Mouse (Mus musculus) bone marrow macrophage, adult 2 months (primary cell): ENCODE measurements around the gene Cpn2. TPM values are rescaled to one million over a fixed set of nuclear protein-coding genes. Genes with fewer than 3 reads are reported as not detected.
A peak's percentile ranks its signal among the peaks of the same experiment; 100 is the strongest.

Source experiments
- H3K27ac ChIP-seq: 2 replicates; pipeline ENCODE4 v1.5.1; 2012; ENCODE audit warnings: low read depth, low read length; ENCODE audit not compliant: insufficient read depth
- H3K4me1 ChIP-seq: 2 replicates; pipeline ENCODE4 v1.6.1; 2012; ENCODE audit warnings: low read length; ENCODE audit not compliant: control insufficient read depth, insufficient read depth
- H3K4me3 ChIP-seq: 2 replicates; pipeline ENCODE4 v1.5.1; 2012; ENCODE audit warnings: mild to moderate bottlenecking, low read length, moderate library complexity; ENCODE audit not compliant: insufficient read depth
- CTCF ChIP-seq: IDR thresholded peaks from 2 replicates; pipeline ENCODE4 v1.5.1; 2012; ENCODE audit warnings: low read depth, mild to moderate bottlenecking, low read length, moderate library complexity
- POLR2A ChIP-seq: IDR thresholded peaks from 2 replicates; pipeline ENCODE4 v1.6.1; 2012; ENCODE audit warnings: mild to moderate bottlenecking, low read depth, low read length, borderline replicate concordance
- polyA plus RNA-seq: library from polyadenylated mRNA; stranded (reverse); fragments of >200 nt; gene quantifications from 2 replicates; pipeline ENCODE4 v1.2.4, GENCODE M21; 2012; ENCODE audit not compliant: missing spikeins, insufficient read depth, insufficient read length

The Cpn2 gene
- polyA plus RNA-seq, 1 experiment, result not detected

- TF ChIP-seq CTCF, result no peak
- no peak for TF ChIP-seq POLR2A
- Histone ChIP-seq H3K4me1 (peaks cover 14% of the 10 kb centered on the region), H3K4me3 (no peak overlapping the region), H3K27ac (no peak overlapping the region)
Observed at GRCm38 (mm10) chr16:30253374-30253773, 13.9 kb downstream of the Cpn2 start.

DNA sequence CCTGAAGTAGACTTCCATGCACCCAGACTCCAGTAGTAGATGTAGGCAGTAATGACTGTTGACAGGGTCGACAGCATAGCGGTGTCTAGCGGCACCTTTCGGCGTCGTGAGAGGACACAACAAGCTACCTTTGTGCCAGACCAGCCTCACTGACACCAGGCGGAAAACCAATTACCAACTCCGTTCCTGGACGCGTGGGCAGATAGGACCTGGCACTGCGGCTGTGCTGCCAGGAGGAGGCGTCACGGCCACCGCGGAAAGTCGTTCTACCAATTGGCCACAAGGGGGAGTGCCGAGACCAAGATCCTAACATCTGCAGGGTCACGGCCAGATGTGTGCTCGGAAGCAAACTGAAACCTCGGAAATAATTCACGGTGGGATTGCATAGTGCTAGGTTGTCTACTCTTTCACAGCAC lies 15.3 kb downstream of the Cpn2 start:
- H3K4me1 ChIP-seq, result peaks cover 1% of the 10 kb centered on the region; the same call in 1 of the 2 replicates
- TF ChIP-seq CTCF (peak; percentile 96), POLR2A (no peak)
- H3K27ac ChIP-seq, result no peak overlapping the region
- H3K4me3 ChIP-seq, result peak overlapping the region; percentile 47

- no peaks in the 10 kb centered on the region for H3K4me1 ChIP-seq
- H3K27ac ChIP-seq, result no peak overlapping the region
- no peak overlapping the region for H3K4me3 ChIP-seq
- TF ChIP-seq POLR2A (no peak), CTCF (no peak)
Observed at GRCm38 (mm10) chr16:30244037-30244700, 23.1 kb downstream of the Cpn2 start.

GRCm38 (mm10) chr16:30241623-30242022 lies 25.7 kb downstream of the Cpn2 start:
- no peaks in the 10 kb centered on the region for H3K4me1 ChIP-seq
- no peak overlapping the region for H3K27ac ChIP-seq
- TF ChIP-seq CTCF (no peak), POLR2A (no peak)
- H3K4me3 ChIP-seq, result no peak overlapping the region

DNA sequence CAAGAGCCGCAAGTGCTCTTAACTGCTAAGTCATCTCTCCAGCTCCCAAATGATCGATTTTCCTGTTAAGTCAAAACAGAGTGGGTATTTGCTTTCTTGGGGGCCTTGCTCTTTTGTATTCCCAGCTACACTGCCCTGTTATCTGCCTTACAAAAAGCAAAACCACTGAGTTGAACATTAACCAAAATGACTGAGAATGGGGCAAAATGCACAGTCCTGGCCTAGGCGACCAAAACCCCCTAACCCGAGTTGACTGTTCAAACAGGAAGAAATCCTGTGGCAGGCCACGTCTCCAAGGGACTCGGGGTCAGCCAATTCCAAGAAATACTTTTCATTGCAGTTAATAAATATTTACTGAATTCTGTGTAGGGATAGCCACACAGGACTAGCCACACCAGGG lies 28.5 kb downstream of the Cpn2 start:
- no peaks in the 10 kb centered on the region for H3K4me1 ChIP-seq

DNA sequence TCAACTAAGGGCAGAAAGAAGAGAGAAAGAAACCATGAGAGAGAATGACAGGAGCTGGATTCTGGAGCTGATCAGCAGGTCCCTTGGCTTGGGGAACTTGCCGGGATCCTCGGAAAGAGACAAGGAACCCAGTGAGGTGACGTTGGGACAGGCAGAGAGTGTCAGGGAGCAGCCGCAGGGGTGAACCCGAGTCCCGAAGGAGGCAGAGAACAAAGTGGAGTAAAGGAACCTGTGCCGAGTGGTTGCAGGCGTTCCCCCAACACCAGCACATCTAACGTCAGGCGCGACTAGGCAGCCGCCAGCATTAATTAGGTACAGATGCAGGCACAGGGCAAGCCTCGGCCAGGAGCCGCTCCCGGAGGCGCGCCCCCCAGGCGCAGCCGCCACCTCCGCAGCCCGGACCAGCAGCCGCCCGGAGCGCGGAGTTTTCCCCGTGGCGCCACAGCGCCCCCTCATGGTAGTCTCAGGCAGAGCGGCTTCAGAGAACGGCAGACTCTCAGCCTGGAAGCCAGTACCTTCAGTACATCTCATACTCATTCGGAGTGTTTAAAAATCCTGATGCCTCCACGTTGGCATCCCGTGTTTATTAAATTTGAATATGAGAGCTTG lies 31.1 kb downstream of the Cpn2 start:
- no peak overlapping the region for H3K27ac ChIP-seq
- TF ChIP-seq POLR2A (no peak), CTCF (peak; percentile 85)
- H3K4me1 ChIP-seq, result no peaks in the 10 kb centered on the region
- H3K4me3 ChIP-seq, result peak overlapping the region; percentile 21

More for the DNA sequence above, 28.5 kb downstream of the Cpn2 start:
- Histone ChIP-seq H3K4me3 (no peak overlapping the region), H3K27ac (no peak overlapping the region)
- TF ChIP-seq CTCF (no peak), POLR2A (no peak)

DNA sequence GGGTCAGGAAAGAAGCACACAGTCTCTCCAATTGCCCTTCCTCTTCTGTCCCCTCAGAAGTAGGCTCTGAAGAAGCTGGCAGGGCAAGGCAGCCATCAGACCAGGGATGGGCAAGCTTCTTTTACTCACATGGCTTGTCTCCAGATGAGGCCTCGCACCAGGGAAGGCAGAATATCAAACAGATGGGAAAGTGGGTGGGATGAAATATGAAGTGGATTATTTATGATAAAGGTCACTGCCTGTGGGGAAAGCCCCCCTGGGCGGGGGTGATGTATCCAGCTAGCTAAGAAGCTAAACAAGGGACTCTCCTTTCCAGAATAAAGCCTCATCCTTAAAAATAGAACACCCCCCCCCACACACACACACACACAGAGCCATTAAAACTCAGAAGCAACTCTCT lies 31.7 kb downstream of the Cpn2 start:
- Histone ChIP-seq H3K27ac (no peak overlapping the region), H3K4me3 (no peak overlapping the region), H3K4me1 (no peaks in the 10 kb centered on the region)
- TF ChIP-seq POLR2A, result no peak
- TF ChIP-seq CTCF, result no peak

DNA sequence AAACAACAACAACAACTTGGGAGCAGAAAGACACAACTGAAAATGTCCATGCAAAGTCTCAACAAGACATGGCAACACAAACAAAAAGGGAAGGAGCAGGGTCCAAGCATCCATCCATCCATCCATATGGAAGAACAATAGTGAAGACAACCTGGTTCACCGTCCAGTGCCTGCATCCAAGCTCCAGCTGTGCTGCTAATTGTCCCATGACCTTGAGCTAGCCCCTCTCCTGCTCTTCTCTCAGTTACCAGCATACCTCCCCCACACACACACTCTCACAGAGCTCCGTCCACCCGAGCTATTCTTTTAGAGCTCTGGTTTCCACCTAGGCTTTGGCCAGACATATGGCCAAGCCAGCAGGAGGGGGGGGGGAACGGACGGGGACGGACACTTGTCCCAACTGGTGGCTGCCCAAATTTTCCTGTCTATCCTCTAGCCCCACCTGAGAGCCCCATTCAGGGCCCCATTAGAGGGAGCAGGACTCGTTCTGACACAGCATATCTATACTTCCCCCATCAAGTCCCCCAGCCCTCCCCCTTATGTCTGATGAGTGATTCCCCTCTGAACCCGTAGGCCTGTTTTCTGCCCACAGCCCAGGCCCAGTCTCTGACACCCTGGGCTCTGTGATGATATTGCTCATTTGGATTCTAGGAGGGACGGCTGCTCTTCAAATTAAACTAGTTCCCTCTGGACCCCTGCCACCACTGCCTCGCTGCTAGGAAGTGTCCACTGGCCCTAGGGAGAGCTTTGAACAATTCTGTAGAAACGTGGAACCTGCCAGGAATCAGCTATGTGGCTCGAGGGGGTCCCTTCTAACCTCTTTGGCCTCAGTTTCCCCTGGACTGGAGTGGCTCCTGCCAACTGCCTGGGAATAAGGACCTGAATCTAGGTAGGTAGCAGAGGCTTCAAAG lies 32.4 kb downstream of the Cpn2 start:
- Histone ChIP-seq H3K4me3 (no peak overlapping the region), H3K27ac (no peak overlapping the region), H3K4me1 (no peaks in the 10 kb centered on the region)
- no peak for TF ChIP-seq CTCF
- TF ChIP-seq POLR2A, result no peak

- no peaks in the 10 kb centered on the region for H3K4me1 ChIP-seq
- H3K27ac ChIP-seq, result no peak overlapping the region
- H3K4me3 ChIP-seq, result no peak overlapping the region
Observed at GRCm38 (mm10) chr16:30234077-30234476, 33.2 kb downstream of the Cpn2 start.

More at GRCm38 (mm10) chr16:30234077-30234476, 33.2 kb downstream of the Cpn2 start:
- TF ChIP-seq POLR2A, result no peak
- no peak for TF ChIP-seq CTCF
